Mouse (Mus musculus): Measurements from ENCODE around the gene Wrap53.

GRCm38 (mm10) chr11:69581147-69581688 lies 1.2 kb upstream of the Wrap53 start:
- TF ChIP-seq CTCF (IDR thresholded peaks at IDR 0.05; ENCODE audit: control insufficient read depth, insufficient read depth, insufficient replicate concordance, low read depth, low read length), result no peak
- TF ChIP-seq POLR2A (IDR thresholded peaks at IDR 0.05; ENCODE audit: control insufficient read depth, low read depth, low read length), result peak; percentile 17; the same call in 1 of the 2 replicates
